Mouse (Mus musculus) spleen, postnatal 4 days (tissue): ENCODE data around the gene C130026I21Rik.
"Not testable (repeated sequence)": the region's sequence is repeated elsewhere in the genome, so short reads cannot be mapped to it uniquely, and the experiment has no call there.

Experiments
- DNase-seq, 2 experiments: peaks; one replicate each; pipeline ENCODE4 v3.0.0; 2022; ENCODE audit warnings: low spot score in 2 of 2

The C130026I21Rik gene

DNA sequence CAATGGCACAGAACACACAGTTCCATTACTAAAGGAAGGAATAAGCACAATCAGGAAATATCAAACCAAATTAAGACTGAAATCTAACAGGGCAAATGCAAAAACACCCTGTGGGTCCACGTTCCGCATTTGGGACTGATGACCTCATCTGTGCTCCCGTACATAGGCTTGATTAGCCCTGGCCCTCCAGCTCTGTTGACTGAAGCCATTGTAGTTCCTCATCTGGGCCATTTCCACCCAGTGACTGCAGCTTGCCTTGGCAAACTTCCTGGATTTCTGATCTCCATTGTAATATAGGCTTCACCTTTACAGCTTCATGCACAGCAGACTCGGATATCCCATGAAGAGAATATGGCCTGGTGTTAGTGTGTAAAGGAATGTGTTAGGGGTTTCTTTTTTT, 148.5 kb downstream of the C130026I21Rik start:
- DNase-seq: peak in 1 of 2 experiments; percentile 11

DNA sequence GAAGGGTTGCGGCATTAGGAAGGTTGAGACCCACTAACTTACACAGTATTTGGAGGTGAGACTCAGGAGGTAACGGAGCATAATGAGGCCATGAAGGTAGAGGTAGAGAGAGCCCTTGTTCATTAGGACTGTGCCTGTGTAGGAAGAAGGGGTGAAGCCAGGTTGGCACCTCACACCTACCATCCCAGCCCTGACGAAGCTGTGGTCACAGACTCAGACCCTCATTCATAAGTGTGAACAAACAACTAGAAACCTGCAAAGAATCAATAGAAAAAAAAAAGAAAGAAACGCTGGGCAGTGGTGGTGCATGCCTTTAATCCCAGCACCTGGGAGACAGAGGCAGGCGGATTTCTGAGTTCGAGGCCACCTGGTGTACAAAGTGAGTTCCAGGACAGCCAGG, 152.0 kb downstream of the C130026I21Rik start:
- not testable (repeated sequence) for DNase-seq

DNA sequence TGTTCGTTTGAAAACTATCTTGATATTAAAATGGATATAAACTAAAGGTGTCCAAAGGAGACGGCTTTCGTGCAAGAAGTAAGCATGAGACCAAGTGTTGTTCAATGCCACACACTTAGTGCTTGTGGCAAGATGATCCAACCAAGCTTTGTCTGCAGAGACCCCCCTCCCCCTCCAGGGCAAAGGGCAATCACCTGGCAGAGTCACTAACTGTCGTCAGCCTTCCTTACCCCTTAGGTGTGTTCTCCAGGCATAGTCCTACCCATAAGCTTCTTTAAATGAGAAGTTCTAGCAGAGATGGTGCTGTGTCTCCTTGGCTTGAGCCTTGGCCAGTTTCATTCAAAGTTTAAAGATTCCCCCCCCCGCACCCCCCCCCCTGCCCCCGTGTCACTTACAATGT, 152.8 kb downstream of the C130026I21Rik start:
- DNase-seq: peak; percentile 28 to 72

DNA sequence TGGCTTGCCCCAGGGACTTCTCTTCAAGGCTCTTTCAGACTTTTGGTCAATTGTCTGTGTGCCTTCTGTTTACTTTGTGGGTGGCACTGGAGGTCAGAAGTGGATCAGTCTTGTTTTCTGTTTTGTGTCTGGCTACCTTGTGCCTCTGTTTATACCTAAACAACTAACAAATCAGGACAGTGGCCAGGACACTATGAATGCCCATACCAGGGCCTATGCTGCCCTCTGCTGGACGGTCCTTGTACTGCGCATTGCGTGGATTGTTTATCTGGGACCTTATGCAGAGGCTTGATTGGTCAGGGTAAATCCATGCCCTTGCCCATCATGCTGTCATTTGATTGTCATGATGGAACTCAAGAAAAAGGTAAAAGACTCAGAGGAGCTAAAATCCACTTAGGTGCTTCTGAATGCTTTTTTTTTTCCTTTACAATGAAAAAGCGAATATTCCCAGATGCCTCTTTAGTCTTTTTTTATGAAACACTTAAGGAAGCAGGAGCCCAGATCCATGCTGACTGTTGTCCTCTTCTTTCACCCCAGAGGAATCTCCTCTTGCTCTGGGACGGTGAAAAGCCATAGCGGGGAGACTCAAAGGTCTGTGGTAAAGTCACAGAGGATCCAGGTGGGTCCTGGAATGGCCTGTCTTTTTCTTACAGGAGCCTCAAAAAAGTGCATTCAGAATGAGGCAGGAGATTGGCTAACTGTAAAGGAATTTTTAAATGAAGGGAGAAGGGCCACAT, 155.5 kb downstream of the C130026I21Rik start:
- peak; percentile 22 to 66 for DNase-seq

DNA sequence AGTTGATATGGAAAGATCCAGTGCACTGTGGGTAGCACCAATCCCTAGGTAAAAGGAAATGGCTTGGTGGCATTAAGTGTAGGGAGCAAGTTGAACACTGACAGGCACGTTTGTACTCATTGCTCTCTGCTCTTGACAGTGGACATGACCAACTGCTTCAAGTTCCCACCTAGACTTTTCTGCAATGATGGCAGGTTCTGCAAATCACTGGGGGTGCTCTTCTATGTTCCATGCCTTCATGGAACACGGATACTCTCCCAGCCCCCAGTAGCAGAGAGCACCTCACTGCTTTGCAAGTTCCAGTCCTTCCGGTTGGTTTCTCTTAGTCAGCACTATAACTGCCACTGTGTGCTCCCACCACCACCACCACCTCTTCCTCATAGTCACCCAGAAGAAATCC, 156.3 kb downstream of the C130026I21Rik start:
- peak; percentile 24 to 74 for DNase-seq

DNA sequence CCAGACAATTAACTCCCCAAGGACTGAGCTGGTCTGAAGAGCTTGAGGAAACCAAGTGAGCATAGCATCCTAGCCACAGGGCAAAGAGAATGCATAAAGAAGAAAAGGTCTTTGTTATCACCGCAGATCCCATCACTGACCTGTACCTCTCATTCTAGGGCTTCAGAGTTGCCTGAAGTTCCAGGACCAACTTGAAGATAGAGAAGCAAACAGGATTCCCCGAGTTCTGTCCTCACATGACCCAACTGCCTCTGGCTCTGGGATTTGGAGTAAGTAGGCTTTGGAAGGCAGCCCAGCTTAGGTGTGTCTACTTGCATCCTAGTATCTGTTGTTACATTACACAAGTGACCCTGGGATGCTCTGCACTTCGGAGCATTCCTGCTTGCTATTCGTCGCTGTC, 157.5 kb downstream of the C130026I21Rik start:
- DNase-seq: peak; percentile 14 to 68

DNA sequence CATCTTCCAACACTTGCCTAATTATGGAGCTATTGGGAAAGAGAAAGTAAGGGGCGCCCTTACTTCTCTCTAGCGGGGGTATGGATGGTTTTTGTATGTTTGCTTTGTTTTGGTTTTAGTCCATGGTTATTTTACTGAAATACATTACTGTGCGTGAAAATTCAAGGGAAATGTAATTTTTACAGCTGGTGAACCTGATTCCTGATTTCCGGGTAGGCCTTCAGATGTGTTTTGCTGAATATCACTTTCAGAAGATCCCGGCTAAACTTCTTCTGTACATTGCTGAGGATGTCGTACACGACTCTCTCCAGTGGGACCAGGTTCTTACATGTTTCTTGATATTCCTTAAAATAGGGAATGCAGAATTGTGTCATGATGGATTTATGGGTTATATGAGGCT, 158.1 kb downstream of the C130026I21Rik start:
- DNase-seq: not testable (repeated sequence)

DNA sequence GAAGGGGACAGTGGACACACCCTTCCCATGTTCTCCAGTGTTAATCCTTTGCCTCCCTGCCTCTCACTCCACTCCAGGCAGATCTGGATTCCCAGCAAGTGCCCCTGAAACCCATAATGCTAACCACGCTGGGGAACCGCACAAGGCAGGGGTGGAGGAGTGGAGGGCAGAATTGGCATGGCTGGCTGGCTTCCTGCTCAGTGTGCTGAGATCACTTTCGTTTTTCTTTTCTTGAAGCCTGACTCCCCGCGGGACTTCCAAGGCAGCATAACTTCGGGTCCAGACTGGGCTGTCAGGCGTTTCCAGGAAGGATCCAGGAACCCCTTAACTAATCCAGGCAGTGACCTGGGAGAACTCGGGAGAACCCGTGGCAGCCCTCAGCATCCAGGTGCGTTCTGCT, 158.8 kb downstream of the C130026I21Rik start:
- DNase-seq: peak; percentile 49 to 82

DNA sequence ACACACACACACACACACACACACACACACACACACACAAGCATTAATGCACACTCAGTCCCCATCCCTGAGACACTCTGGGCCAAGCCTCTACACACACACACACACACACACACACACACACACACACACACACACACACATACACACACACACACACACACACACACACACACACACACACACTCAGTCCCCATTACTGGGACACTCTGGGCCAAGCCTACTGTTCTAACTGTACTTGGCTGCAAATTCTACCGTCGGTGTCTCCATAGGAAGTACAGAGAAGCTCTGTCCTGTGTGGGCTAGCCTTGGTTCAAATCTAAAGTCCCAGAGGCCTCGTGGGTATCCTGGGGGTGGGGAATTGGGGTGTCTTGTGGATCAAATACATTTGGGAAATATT, 159.5 kb downstream of the C130026I21Rik start:
- DNase-seq: not testable (repeated sequence)

DNA sequence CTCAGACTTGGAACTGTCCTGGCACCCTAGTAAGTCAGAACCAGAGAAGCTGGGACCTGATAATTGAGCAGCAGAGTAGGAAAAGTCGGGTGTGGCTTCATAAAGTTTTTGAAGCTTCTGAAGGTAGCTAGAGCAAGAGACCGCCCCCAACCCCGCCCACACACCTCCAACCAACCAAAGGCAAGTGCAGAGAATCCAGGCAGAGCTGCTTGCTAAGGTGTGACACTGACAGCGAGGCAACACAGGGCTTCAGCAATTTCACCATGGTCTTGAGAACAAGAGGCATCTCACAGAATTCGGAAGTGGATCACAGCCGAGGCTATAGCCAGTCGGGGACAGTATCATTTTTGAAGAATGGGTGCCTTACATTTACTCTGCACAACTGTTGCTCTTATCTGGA, 160.6 kb downstream of the C130026I21Rik start, which contains the start of gene A530032D15Rik:
Gene A530032D15Rik (minus strand): TSS at position 101 of the 400 bp plus-strand sequence.
- not testable (repeated sequence) for DNase-seq

DNA sequence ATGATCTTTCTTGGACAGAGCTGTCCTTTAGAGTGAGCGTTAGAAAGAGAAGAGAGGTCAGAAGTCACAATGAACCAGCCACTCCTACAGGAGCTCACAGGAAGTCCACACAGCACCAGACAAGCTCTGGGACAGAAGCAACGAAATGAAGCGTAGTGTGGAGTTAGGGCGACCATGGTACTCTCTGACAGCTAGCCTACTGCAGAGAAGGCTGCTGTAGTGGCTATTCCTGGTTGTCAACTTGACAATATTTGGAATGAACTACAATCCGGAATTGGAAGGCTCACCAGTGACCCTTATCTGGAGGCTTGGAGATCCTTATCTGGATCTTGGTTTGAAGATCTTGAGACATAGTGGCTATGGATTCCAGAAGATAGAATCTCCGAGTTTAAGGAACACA, 164.4 kb downstream of the C130026I21Rik start:
- DNase-seq: not testable (repeated sequence)

DNA sequence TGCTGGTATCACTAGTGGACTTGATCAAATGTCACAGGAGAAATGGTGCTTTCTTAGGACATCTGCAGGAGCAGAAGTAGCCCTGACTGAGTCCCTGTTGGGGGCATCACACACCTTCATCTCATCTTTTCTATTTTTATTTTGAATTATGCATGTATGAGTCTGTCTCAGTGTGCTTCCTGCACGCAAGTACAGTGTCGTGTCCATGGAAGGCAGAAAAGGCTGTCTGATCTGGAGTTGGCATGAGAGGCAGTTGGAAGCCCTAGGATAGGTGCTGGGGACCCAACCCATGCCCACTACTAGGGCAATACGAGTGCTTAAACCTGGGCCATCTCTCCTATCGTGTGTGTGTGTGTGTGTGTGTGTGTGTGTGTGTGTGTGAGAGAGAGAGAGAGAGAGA, 165.0 kb downstream of the C130026I21Rik start:
- DNase-seq: peak in 1 of 2 experiments; percentile 75

DNA sequence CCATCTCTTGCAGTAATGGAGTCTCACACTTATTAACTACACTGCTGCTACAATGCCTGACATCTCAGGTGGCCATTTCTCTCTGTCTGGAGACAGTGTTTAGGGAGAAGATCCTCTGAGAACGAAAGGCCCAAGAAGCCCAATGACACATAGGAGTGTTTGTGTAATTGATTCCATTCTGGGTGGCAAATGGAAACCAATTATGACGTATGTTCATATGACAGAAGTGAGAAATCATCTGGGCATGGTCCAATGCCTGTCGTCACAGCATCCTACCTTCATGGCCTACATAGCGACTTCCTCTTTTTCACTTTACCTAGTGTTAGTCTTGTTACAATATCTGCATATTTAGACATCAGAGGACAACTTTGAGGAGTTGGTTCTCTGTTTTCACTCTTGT, 168.6 kb downstream of the C130026I21Rik start:
- not testable (repeated sequence) for DNase-seq

DNA sequence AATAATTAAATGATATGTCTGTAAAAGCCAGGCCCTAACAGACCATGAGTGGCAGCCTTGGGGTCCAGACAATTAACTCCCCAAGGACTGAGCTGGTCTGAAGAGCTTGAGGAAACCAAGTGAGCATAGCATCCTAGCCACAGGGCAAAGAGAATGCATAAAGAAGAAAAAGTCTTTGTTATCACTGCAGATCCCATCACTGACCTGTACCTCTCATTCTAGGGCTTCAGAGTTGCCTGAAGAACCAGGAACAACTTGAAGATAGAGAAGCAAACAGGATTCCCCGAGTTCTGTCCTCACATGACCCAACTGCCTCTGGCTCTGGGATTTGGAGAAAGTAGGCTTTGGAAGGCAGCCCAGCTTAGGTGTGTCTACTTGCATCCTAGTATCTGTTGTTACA, 170.5 kb downstream of the C130026I21Rik start, which contains the start of gene Gm10553:
Gene Gm10553 (plus strand): TSS at position 301 of the 400 bp plus-strand sequence.
- not testable (repeated sequence) for DNase-seq

DNA sequence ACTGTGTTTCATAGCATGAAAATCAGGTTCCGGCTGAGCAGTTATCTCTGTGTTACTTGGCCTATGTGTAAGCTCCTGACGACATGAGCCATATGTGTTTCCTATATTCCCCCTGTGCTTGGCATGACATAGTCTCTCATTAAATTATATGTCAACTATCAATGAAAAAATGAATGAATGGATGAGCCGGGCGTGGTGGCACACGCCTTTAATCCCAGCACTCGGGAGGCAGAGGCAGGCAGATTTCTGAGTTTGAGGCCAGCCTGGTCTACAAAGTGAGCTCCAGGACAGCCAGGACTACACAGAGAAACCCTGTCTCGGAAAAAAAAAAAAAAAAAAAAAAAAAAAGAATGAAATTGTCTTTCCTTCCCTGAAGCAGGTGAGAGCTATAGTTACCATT, 171.3 kb downstream of the C130026I21Rik start:
- not testable (repeated sequence) for DNase-seq

DNA sequence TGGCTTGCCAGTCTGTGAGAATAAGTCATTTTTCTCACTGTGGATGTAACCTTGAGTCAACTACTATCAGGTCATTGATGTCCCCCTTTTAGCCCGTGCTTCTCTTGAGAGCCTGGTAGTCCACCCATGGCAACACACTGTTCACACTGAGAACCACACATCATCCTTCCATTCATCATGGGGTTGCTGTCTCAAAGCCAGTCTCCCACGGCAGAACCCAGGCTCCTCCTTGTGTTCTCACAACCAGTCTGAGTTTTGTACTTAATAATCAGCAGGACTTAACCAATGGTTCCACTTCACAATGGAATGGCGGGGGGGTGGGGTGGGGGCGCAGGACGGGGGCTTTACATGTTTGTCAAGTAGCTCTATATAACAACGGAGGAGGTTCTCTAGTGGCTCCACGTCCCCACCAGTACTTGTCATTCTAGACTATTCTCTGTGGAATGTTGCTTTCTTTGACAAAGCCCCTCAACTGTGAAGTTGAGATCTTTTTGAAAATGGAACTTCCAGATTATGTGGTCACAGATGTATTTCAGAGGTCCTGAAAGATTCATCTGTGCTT, 177.3 kb downstream of the C130026I21Rik start:
- peak in 1 of 2 experiments; percentile 60 for DNase-seq

DNA sequence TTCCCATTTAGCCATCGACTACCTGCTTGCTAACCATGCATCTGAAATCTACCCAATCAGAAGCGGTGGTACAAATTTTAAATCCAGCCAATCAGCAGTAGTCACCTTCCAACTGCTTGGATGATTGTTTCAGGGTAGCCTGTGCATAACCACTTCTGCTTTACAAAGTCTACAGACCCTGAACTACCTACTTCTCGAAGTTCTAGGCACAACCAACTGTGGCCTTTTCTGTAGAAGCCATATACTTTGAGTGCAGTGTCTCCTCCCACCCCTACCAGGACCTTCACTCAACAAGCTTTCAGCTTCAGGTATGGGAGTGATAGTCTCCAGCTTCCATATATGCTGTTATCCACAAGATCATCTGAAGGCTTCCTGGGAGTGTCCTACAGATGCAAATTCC, 178.2 kb downstream of the C130026I21Rik start:
- peak in 1 of 2 experiments; percentile 59 for DNase-seq

DNA sequence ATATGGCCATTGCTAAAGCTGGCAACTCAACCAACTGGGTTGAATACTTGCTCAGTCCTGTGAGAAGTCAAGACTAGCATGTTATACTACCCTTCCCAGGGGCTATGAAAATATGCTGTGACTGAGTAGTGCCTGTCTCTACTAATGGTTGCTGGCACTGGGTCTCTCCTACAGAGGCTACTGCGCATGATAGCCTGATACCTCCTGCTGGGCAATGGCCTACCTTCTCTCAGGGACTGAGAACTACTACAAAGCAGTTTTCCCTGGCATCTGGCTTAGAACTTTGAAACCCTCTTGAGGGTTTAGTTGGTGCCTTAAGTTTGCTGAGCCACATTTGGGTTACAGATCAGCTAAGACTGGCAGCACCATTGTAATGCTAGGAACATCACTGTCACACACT, 184.2 kb downstream of the C130026I21Rik start:
- DNase-seq: peak in 1 of 2 experiments; percentile 3

DNA sequence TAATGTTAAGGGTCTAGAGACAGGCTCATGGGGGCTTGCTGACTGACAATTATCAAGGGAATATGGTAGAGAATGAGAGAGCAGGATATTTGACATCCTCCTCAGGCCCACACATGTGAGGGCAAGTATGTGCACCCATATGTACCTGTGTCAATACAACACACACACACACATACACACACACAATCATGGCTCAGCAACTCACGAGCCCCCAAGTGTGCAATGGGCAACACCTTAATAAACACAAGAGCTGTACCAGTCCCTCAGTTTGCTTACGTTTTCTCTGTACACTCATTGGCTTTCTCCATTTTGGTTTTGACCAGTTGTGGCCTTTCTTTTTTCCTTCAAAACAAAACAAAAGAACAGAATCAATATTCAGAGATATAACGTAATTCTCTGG, 185.6 kb downstream of the C130026I21Rik start:
- DNase-seq: peak in 1 of 2 experiments; percentile 61

DNA sequence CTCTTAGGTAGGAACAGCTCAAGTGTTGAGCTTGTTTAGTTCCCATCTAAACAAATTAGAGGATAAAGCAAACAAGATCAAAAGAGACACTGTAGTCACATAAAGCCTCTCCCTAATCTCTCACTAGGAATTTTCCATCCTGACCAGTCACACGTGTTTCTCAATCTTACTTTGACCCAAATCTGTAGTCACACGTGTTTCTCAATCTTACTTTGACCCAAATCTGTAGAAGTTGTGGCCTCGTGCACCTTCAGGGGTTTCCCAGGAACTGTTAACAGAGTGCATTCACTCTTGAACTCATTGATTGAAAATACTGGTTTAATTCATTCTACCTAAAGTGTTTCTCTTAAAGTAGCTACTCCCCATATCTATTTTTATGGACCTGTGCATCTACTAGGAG, 197.3 kb downstream of the C130026I21Rik start:
- not testable (repeated sequence) for DNase-seq

DNA sequence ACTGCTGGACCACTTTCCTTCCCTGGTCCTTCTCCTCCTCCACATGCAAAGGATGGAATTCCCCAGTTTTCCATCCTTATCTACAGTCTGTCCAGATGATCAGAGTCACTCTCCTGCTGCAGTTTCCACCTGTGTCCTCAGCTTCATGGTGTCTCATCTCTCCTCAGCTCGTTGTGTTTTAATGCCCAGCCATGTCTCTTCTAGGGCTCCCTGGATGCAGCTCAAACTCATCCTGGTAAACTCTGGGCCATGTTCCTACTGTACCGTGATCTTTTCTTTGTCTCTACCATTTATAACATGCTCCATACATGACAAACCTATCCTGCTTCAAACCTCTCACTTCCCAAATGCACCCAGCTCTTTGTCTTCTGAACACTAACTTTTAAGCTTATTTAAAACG, 198.7 kb downstream of the C130026I21Rik start:
- DNase-seq: peak in 1 of 2 experiments; percentile 61

DNA sequence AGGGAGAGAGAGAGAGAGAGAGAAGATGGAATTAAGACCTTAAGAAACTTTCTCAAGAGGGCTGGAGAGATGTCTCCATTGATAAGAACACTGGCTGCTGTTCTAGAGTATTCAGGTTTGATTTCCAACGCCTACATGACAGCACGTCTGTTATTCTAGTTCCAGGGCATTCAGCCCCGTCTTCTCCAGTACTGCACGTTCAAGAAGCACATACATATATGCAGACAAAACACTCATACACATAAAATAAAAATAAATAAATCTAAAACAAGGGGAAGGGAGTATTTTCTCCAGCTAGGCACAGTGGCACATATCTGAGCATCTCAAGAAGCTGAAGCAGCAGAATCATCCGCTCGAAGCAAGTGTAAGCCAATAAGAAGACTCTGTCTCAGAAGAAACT, 234.6 kb downstream of the C130026I21Rik start:
- not testable (repeated sequence) for DNase-seq

DNA sequence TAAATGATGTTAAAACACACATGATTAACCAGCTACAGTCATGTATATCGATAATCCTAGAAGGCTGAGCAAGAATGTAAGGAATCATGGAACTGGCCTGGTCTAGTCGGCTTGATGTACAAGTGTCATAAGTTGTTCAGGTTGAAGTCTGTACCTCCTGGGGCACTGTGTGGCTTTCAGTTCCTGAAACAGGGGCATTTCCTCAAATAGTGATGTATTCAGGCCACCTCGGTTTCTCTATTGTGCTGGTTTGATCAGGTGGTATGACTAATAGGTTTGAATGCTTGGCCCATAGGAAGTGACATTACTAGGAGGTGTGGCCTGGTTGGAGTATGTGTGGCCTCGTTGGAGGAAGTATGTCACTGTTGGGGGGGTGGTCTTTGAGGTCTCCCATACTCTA, 236.0 kb downstream of the C130026I21Rik start:
- DNase-seq: not testable (repeated sequence)
